Mouse (Mus musculus): Measurements from ENCODE around the gene Tuba1b.

DNA sequence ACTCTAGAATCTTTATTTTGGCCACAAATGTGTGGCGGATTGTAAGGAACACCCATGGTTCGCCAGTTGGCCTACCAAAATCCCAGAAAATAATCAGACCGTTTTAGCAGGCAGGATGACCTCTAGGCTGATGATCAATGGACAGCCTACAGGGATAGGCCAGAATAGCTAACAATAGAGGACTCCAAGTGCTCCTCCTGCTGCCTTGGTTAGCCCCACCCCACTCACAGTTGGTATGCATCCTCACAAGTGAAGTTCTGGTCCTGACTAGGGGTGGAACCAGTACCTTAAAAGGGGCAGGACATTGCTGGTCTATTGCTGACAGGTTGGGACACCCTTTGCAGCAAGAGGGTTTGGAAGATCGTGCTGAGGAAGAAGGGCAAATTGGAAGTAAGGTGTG, 41.3 kb downstream of the Tuba1b start:
- TF ChIP-seq POLR2A (IDR thresholded peaks at IDR 0.05; ENCODE audit: extremely low read depth, insufficient read depth, low read length) (no peak), CTCF (IDR thresholded peaks at IDR 0.05; ENCODE audit: low read depth, low read length) (no peak)

Measured in liver, adult 2 months (tissue).